9 mouse cellular contexts compared by ENCODE assay signal in the genomic region with DNA sequence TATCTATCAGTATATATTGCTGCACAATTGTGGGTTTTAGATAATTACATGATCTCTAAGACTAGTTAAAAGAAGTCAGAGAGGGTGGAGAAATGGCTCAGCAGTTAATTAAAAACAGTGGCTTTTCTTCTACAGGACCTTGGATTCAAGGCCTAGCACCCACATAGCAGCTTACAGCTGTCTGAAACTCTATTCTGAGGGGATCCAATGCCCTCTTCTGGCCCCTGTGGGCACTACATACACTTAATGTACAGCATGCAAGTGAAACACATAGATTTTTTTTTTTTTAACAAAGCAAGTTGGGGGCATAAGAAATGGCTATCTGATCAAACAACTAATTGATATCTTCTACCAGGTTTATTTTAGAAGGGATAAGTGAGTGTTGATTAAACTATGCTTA. TPM values are rescaled to one million over a fixed set of nuclear protein-coding genes. Genes with fewer than 3 reads are reported as not detected.
DNase-seq lines count a peak whose midpoint lies in the region; ATAC-seq lines count a peak whose summit lies in the region.
"Had no signal": no experiment of that assay in that cellular context is flagged by ENCODE, and none has a peak within 500 bp of the region (broad histone marks: within the 10 kb centered on the region; RNA-seq: fewer than 3 reads in every experiment).

No protein-coding gene starts in this region.

- no peaks in the 10 kb centered on the region for H3K4me1 ChIP-seq in limb, embryonic 11.5 days (ENCODE audit: control insufficient read depth, insufficient read depth, low read length)
- no peaks in the 10 kb centered on the region for H3K4me1 ChIP-seq in limb, embryonic 10.5 days

- H3K36me3 ChIP-seq in limb, embryonic 11.5 days (ENCODE audit: control insufficient read depth, insufficient read depth, low read length), result peaks cover 2% of the 10 kb centered on the region; the same call in 1 of the 2 replicates
- H3K36me3 ChIP-seq in limb, embryonic 10.5 days, result peaks cover 38% of the 10 kb centered on the region

- H3K4me2 ChIP-seq in limb, embryonic 11.5 days (ENCODE audit: low read depth, severe bottlenecking), result no peak overlapping the region
- H3K4me2 ChIP-seq: heart, embryonic 15.5 days had no signal

- ATAC-seq in limb, embryonic 11.5 days (ENCODE audit: insufficient number of reproducible peaks, low FRiP score, low TSS enrichment, low read depth), result no peak

- H3K27me3 ChIP-seq in limb, embryonic 11.5 days (ENCODE audit: control insufficient read depth, insufficient read depth, low read length), result no peaks in the 10 kb centered on the region
- H3K27me3 ChIP-seq in limb, embryonic 10.5 days (ENCODE audit: low read depth, poor library complexity, severe bottlenecking), result no peaks in the 10 kb centered on the region
- H3K27me3 ChIP-seq: heart, embryonic 15.5 days had no signal

- no peak overlapping the region for H3K27ac ChIP-seq in limb, embryonic 11.5 days (replicated peaks; ENCODE audit: low read depth, low read length)
- no peak overlapping the region for H3K27ac ChIP-seq in limb, embryonic 10.5 days
- H3K27ac ChIP-seq: heart, embryonic 15.5 days had no signal

- no peak overlapping the region for H3K9ac ChIP-seq in limb, embryonic 11.5 days (ENCODE audit: low read length)
- H3K9ac ChIP-seq: heart, embryonic 15.5 days had no signal

- DNase-seq in cerebellum, adult 11 months, result peak; percentile 24
- DNase-seq in cerebellum, adult 11-12 months, result no peak
- DNase-seq in limb, embryonic 11.5 days (ENCODE audit: low spot score), result peak; percentile 60
- no peak for DNase-seq in limb, embryonic 10.5 days (ENCODE audit: low spot score)
- DNase-seq in c-Kit-positive CD71-positive TER-119-negative erythroid progenitor cells, embryonic 14.5 days (ENCODE audit: low read depth), result peak; percentile 63
- peak; percentile 26 for DNase-seq in hindlimb bud, embryonic 11.5 days (ENCODE audit: extremely low spot score, low read depth, low spot score)
- DNase-seq in lung, postnatal 36 days, result peak; percentile 86
- DNase-seq in spleen, postnatal 36 days (ENCODE audit: low spot score in 2 of 2), result peak; percentile 61 to 73

- no peak overlapping the region for H3K4me3 ChIP-seq in limb, embryonic 11.5 days (ENCODE audit: low read depth, low read length)
- no peak overlapping the region for H3K4me3 ChIP-seq in limb, embryonic 10.5 days
- H3K4me3 ChIP-seq: heart, embryonic 15.5 days had no signal

- no peaks in the 10 kb centered on the region for H3K9me3 ChIP-seq in limb, embryonic 11.5 days (ENCODE audit: control insufficient read depth, low read length)
- H3K9me3 ChIP-seq in limb, embryonic 10.5 days (replicated peaks), result no peaks in the 10 kb centered on the region
- H3K9me3 ChIP-seq: heart, embryonic 15.5 days had no signal

RNA-seq across cellular contexts. Expression of a gene that starts 26.6 kb away (rescaled TPM):
- 90.7 and 98.6 TPM in 2 replicates for polyA plus RNA-seq in limb, embryonic 11.5 days (2014; fragmentation: Nextera tagmentation; extraction: Ambion mirVana)
- 86.2 and 92.0 TPM in 2 replicates for polyA plus RNA-seq in limb, embryonic 10.5 days (2016; fragmentation: Nextera tagmentation; extraction: Ambion mirVana)

RNA-seq across cellular contexts. Expression of a gene that starts 57.7 kb away (rescaled TPM):
- polyA plus RNA-seq in limb, embryonic 11.5 days (2014; fragmentation: Nextera tagmentation; extraction: Ambion mirVana), result 40.9 and 42.4 TPM in 2 replicates
- 59.5 and 66.5 TPM in 2 replicates for polyA plus RNA-seq in limb, embryonic 10.5 days (2016; fragmentation: Nextera tagmentation; extraction: Ambion mirVana)

Comparison
In these comparisons a context has a peak if more than half of its experiments do, and no peak if none do; other contexts are left out.
1. DNase-seq: peak in cerebellum, adult 11 months (single experiment), limb, embryonic 11.5 days (single experiment), c-Kit-positive CD71-positive TER-119-negative erythroid progenitor cells, embryonic 14.5 days (single experiment), hindlimb bud, embryonic 11.5 days (single experiment), lung, postnatal 36 days (single experiment) and spleen, postnatal 36 days (2 of 2); none in cerebellum, adult 11-12 months (single experiment) and limb, embryonic 10.5 days (single experiment).